Mouse (Mus musculus): Measurements from ENCODE around the gene Hecw1. TPM values are rescaled to one million over a fixed set of nuclear protein-coding genes. Genes with fewer than 3 reads are reported as not detected.
A peak's percentile ranks its signal among the peaks of the same experiment; 100 is the strongest.

The Hecw1 gene
- polyA plus RNA-seq, 1 experiment from 2014 or later: 54.2 TPM

GRCm38 (mm10) chr13:14513934-14514333 is 9.1 kb downstream of the Hecw1 start:
- Histone ChIP-seq H3K9ac (replicated peaks; ENCODE audit: low read depth, low read length) (no peak overlapping the region), H3K4me1 (replicated peaks; ENCODE audit: control insufficient read depth, insufficient read depth, low read length) (peaks cover 6% of the 10 kb centered on the region; the same call in 1 of the 2 replicates), H3K36me3 (ENCODE audit: control insufficient read depth, insufficient read depth) (no peaks in the 10 kb centered on the region), H3K27me3 (replicated peaks; ENCODE audit: control insufficient read depth, insufficient read depth, low read length) (no peaks in the 10 kb centered on the region), H3K4me3 (replicated peaks; ENCODE audit: low read length) (no peak overlapping the region), H3K27ac (ENCODE audit: low read length) (no peak overlapping the region), H3K9me3 (ENCODE audit: control insufficient read depth, low read length) (no peaks in the 10 kb centered on the region), H3K4me2 (ENCODE audit: low read length) (no peak overlapping the region)
- ATAC-seq: no peak

DNA sequence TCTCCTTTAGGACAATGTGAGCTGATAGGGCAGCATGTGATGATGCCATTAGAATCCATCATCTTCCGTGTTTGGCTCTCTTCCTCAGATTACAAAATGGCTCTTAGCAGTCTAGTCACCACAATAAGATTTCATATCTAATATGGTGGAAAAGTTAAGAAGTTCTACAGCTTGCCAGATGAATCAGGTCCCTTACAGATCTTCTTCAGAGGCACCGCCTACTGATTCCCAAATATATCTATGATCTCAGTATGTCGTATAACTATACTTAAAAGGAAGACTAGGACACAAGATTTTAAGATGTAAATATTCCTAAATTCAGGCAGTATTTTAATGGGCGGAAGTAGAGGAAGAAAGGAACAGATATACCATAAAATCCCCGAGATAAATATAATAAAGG is 16.3 kb downstream of the Hecw1 start:
- H3K36me3 ChIP-seq (ENCODE audit: control insufficient read depth, insufficient read depth): no peaks in the 10 kb centered on the region
- H3K4me1 ChIP-seq (replicated peaks; ENCODE audit: control insufficient read depth, insufficient read depth, low read length): no peaks in the 10 kb centered on the region
- no peak overlapping the region for H3K27ac ChIP-seq (ENCODE audit: low read length)
- 90% methylated on average over 5 of the region's 5 CpGs for WGBS
- no peak overlapping the region for H3K4me3 ChIP-seq (replicated peaks; ENCODE audit: low read length)
- no peaks in the 10 kb centered on the region for H3K27me3 ChIP-seq (replicated peaks; ENCODE audit: control insufficient read depth, insufficient read depth, low read length)
- H3K9ac ChIP-seq (replicated peaks; ENCODE audit: low read depth, low read length): no peak overlapping the region
- ATAC-seq: no peak
- H3K4me2 ChIP-seq (ENCODE audit: low read length): no peak overlapping the region
- H3K9me3 ChIP-seq (ENCODE audit: control insufficient read depth, low read length): no peaks in the 10 kb centered on the region

- Histone ChIP-seq H3K4me2 (ENCODE audit: low read length) (no peak overlapping the region), H3K36me3 (ENCODE audit: control insufficient read depth, insufficient read depth) (no peaks in the 10 kb centered on the region), H3K9ac (replicated peaks; ENCODE audit: low read depth, low read length) (no peak overlapping the region), H3K27ac (ENCODE audit: low read length) (no peak overlapping the region), H3K9me3 (ENCODE audit: control insufficient read depth, low read length) (no peaks in the 10 kb centered on the region), H3K4me1 (replicated peaks; ENCODE audit: control insufficient read depth, insufficient read depth, low read length) (no peaks in the 10 kb centered on the region), H3K4me3 (replicated peaks; ENCODE audit: low read length) (no peak overlapping the region), H3K27me3 (replicated peaks; ENCODE audit: control insufficient read depth, insufficient read depth, low read length) (no peaks in the 10 kb centered on the region)
- ATAC-seq: no peak
- 0% methylated on average over 1 of the region's 1 CpGs for WGBS
These were observed 22.8 kb downstream of the Hecw1 start for GRCm38 (mm10) chr13:14500251-14500650.

GRCm38 (mm10) chr13:14498780-14499179 is 24.2 kb downstream of the Hecw1 start:
- Histone ChIP-seq H3K9ac (replicated peaks; ENCODE audit: low read depth, low read length) (no peak overlapping the region), H3K4me1 (replicated peaks; ENCODE audit: control insufficient read depth, insufficient read depth, low read length) (no peaks in the 10 kb centered on the region), H3K27ac (ENCODE audit: low read length) (no peak overlapping the region), H3K4me2 (ENCODE audit: low read length) (no peak overlapping the region), H3K36me3 (ENCODE audit: control insufficient read depth, insufficient read depth) (no peaks in the 10 kb centered on the region), H3K27me3 (replicated peaks; ENCODE audit: control insufficient read depth, insufficient read depth, low read length) (no peaks in the 10 kb centered on the region), H3K4me3 (replicated peaks; ENCODE audit: low read length) (no peak overlapping the region), H3K9me3 (ENCODE audit: control insufficient read depth, low read length) (no peaks in the 10 kb centered on the region)
- ATAC-seq: no peak
- 88% methylated on average over 8 of the region's 8 CpGs for WGBS

DNA sequence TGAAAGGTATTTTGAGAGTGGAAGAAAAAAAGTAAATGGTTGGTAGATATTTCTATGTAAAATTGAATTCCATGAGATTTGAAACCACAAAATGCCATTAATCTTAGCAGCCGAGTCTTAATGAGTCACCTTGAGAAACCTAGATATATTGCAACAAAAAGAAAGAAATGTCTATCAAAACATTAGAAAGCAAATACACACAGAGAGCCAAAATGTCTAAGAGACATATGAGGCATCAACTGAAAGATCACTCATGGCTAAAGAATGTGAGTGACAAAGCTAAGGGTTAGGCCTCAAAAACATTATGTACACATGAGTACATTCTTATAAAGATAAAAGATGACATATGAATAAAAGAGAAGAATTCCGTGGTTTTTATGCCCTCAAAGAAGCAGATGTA is 26.1 kb downstream of the Hecw1 start:
- H3K27ac ChIP-seq (ENCODE audit: low read length): no peak overlapping the region
- H3K4me3 ChIP-seq (replicated peaks; ENCODE audit: low read length): no peak overlapping the region
- H3K4me2 ChIP-seq (ENCODE audit: low read length): no peak overlapping the region
- H3K4me1 ChIP-seq (replicated peaks; ENCODE audit: control insufficient read depth, insufficient read depth, low read length): no peaks in the 10 kb centered on the region
- H3K27me3 ChIP-seq (replicated peaks; ENCODE audit: control insufficient read depth, insufficient read depth, low read length): no peaks in the 10 kb centered on the region
- H3K9me3 ChIP-seq (ENCODE audit: control insufficient read depth, low read length): no peaks in the 10 kb centered on the region
- no peak for ATAC-seq
- no peak overlapping the region for H3K9ac ChIP-seq (replicated peaks; ENCODE audit: low read depth, low read length)
- no peaks in the 10 kb centered on the region for H3K36me3 ChIP-seq (ENCODE audit: control insufficient read depth, insufficient read depth)
- 81% methylated on average over 2 of the region's 2 CpGs for WGBS

DNA sequence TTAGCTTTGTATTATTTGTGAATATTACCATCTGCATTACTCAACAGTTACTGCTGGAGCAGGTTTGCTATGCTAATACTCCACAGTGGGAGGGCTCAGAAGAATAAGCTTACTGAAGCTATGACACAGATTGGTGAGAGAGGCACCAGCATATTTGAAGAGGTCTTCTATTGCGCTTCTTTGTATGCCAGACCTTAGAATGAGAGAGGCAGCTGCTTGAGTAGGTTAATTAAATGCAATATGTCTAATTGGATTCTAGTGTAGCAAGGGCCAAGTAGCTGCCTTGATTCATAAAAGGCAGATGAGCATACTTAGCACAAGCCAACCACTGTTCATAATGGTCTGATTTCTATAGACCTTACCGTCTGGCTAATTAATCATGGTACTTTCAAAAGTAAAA is 35.2 kb downstream of the Hecw1 start:
- 32% methylated on average over 2 of the region's 2 CpGs for WGBS

DNA sequence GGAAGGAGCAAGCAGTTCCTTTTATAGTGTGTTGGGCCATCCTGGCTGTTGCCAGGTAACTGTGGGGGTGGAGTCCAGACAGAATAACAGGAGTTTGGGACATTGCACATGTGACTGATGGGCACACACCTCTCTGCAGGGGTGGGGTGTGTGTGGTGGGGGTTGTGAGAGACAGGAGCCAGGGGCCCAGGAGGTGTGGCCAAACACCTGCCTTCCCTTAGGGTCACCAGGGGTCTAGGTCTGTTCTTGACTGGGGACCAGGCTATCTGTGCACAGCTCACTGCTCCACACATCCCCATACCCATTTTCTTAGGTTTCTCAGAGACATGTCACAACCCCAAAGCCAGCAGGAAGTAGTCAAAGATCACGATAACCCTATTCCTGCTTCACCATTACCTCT is 51.9 kb downstream of the Hecw1 start:
- no peak overlapping the region for H3K4me3 ChIP-seq (replicated peaks; ENCODE audit: low read length)
- H3K27ac ChIP-seq (ENCODE audit: low read length): no peak overlapping the region
- no peaks in the 10 kb centered on the region for H3K27me3 ChIP-seq (replicated peaks; ENCODE audit: control insufficient read depth, insufficient read depth, low read length)
- ATAC-seq: no peak
- WGBS: 92% methylated on average over 1 of the region's 1 CpGs
- H3K4me1 ChIP-seq (replicated peaks; ENCODE audit: control insufficient read depth, insufficient read depth, low read length): no peaks in the 10 kb centered on the region
- H3K9me3 ChIP-seq (ENCODE audit: control insufficient read depth, low read length): no peaks in the 10 kb centered on the region
- no peaks in the 10 kb centered on the region for H3K36me3 ChIP-seq (ENCODE audit: control insufficient read depth, insufficient read depth)
- no peak overlapping the region for H3K4me2 ChIP-seq (ENCODE audit: low read length)
- H3K9ac ChIP-seq (replicated peaks; ENCODE audit: low read depth, low read length): no peak overlapping the region

More for the DNA sequence above, 35.2 kb downstream of the Hecw1 start:
- Histone ChIP-seq H3K9me3 (ENCODE audit: control insufficient read depth, low read length) (no peaks in the 10 kb centered on the region), H3K36me3 (ENCODE audit: control insufficient read depth, insufficient read depth) (no peaks in the 10 kb centered on the region), H3K27me3 (replicated peaks; ENCODE audit: control insufficient read depth, insufficient read depth, low read length) (no peaks in the 10 kb centered on the region), H3K4me1 (replicated peaks; ENCODE audit: control insufficient read depth, insufficient read depth, low read length) (no peaks in the 10 kb centered on the region), H3K27ac (ENCODE audit: low read length) (no peak overlapping the region), H3K9ac (replicated peaks; ENCODE audit: low read depth, low read length) (no peak overlapping the region), H3K4me3 (replicated peaks; ENCODE audit: low read length) (no peak overlapping the region), H3K4me2 (ENCODE audit: low read length) (no peak overlapping the region)
- peak; percentile 85 for ATAC-seq

GRCm38 (mm10) chr13:14467517-14467916 is 55.5 kb downstream of the Hecw1 start:
- H3K4me1 ChIP-seq (replicated peaks; ENCODE audit: control insufficient read depth, insufficient read depth, low read length): no peaks in the 10 kb centered on the region
- WGBS: 65% methylated on average over 3 of the region's 3 CpGs
- H3K36me3 ChIP-seq (ENCODE audit: control insufficient read depth, insufficient read depth): no peaks in the 10 kb centered on the region
- no peak for ATAC-seq
- H3K27me3 ChIP-seq (replicated peaks; ENCODE audit: control insufficient read depth, insufficient read depth, low read length): no peaks in the 10 kb centered on the region
- H3K9ac ChIP-seq (replicated peaks; ENCODE audit: low read depth, low read length): no peak overlapping the region
- no peak overlapping the region for H3K4me3 ChIP-seq (replicated peaks; ENCODE audit: low read length)
- no peak overlapping the region for H3K4me2 ChIP-seq (ENCODE audit: low read length)
- H3K27ac ChIP-seq (ENCODE audit: low read length): no peak overlapping the region
- H3K9me3 ChIP-seq (ENCODE audit: control insufficient read depth, low read length): no peaks in the 10 kb centered on the region

DNA sequence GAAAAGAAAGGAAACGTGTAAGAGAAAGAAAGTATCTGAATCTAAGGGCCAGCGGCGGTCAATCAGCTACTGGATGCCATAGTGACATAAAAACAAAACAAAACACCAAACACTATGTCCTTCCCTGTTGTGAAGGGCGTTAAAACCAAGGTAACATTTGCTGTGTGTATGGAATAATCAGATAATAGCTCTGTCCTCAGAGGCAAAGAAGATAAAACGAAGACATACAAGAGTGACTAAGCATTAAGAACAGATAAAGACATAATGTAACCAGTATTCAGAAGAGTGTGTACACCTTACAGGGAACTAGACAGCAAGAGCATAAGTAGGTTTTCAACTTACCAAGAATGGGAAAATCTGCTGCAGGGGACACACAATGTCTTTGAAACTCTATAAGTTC is 62.0 kb downstream of the Hecw1 start:
- Histone ChIP-seq H3K36me3 (ENCODE audit: control insufficient read depth, insufficient read depth) (no peaks in the 10 kb centered on the region), H3K4me2 (ENCODE audit: low read length) (no peak overlapping the region), H3K27me3 (replicated peaks; ENCODE audit: control insufficient read depth, insufficient read depth, low read length) (no peaks in the 10 kb centered on the region), H3K27ac (ENCODE audit: low read length) (no peak overlapping the region), H3K4me1 (replicated peaks; ENCODE audit: control insufficient read depth, insufficient read depth, low read length) (no peaks in the 10 kb centered on the region), H3K9me3 (ENCODE audit: control insufficient read depth, low read length) (no peaks in the 10 kb centered on the region), H3K9ac (replicated peaks; ENCODE audit: low read depth, low read length) (no peak overlapping the region), H3K4me3 (replicated peaks; ENCODE audit: low read length) (no peak overlapping the region)
- WGBS: 84% methylated on average over 5 of the region's 5 CpGs
- no peak for ATAC-seq

DNA sequence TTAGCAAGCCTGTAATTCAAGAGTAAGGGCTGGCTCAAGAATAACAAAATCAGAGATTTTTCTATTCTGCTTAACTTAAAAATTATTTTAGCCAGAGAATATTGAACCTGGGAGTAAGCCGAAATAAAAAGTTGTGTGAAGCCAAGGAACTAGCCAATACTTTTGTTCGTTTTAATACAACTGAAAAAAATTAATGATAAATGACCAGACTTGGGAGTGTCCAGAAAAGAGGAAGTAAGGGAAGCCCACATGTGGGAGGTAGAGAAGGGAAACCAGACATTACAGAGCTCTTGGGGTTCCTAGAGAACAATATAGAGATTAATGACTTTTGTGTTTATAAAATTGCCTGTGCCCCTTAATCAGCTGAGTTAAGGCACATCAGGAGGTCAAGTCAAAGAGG is 66.0 kb downstream of the Hecw1 start:
- Histone ChIP-seq H3K9ac (replicated peaks; ENCODE audit: low read depth, low read length) (no peak overlapping the region), H3K4me1 (replicated peaks; ENCODE audit: control insufficient read depth, insufficient read depth, low read length) (no peaks in the 10 kb centered on the region), H3K4me2 (ENCODE audit: low read length) (no peak overlapping the region), H3K4me3 (replicated peaks; ENCODE audit: low read length) (no peak overlapping the region), H3K9me3 (ENCODE audit: control insufficient read depth, low read length) (no peaks in the 10 kb centered on the region), H3K27ac (ENCODE audit: low read length) (no peak overlapping the region), H3K27me3 (replicated peaks; ENCODE audit: control insufficient read depth, insufficient read depth, low read length) (no peaks in the 10 kb centered on the region), H3K36me3 (ENCODE audit: control insufficient read depth, insufficient read depth) (no peaks in the 10 kb centered on the region)
- WGBS: 97% methylated on average over 2 of the region's 2 CpGs
- no peak for ATAC-seq
